Mouse (Mus musculus) brain, embryonic 14.5 days (tissue): ENCODE data around the gene Car9.

Source experiments
- CTCF ChIP-seq: fragments of 200-500 bp; IDR thresholded peaks from 2 replicates; pipeline ENCODE4 v1.5.1; 2012; ENCODE audit warnings: inconsistent platforms, mild to moderate bottlenecking, moderate library complexity, borderline replicate concordance; ENCODE audit not compliant: insufficient read depth, insufficient read length; ENCODE audit errors: extremely low read depth
- POLR2A ChIP-seq: fragments of 200-500 bp; IDR thresholded peaks from 2 replicates; pipeline ENCODE4 v1.6.1; 2012; ENCODE audit warnings: mild to moderate bottlenecking, inconsistent platforms, borderline replicate concordance; ENCODE audit not compliant: poor library complexity, insufficient read depth, insufficient read length, severe bottlenecking; ENCODE audit errors: extremely low read depth

GRCm38 (mm10) chr4:43560976-43561375 is 54.2 kb downstream of the Car9 start:
- TF ChIP-seq POLR2A: no peak
- no peak for TF ChIP-seq CTCF
